Mouse (Mus musculus): ENCODE measurements around the gene Adcy5.

Gene Adcy5

DNA sequence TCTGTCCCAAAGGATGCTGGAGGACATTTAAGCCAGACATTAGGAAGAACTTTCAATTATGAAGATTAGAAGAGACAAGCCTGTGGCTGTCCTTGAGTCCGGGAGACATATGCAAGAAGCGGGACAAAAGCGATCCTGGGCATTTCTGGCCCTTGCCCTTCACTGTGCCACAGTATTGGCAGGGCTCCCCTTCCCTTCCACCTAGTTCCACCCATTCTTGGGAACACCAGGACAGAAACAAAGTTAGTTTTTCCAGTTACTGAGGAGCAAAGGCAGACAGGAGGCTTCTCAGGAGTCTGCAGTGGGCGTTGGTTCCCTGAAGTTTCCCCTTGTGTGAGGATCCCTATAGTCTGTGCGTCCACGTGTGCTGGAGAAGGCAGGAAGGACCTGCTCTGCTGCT lies 51.7 kb downstream of the Adcy5 start:
- DNase-seq (ENCODE audit: low spot score), result no peak

DNA sequence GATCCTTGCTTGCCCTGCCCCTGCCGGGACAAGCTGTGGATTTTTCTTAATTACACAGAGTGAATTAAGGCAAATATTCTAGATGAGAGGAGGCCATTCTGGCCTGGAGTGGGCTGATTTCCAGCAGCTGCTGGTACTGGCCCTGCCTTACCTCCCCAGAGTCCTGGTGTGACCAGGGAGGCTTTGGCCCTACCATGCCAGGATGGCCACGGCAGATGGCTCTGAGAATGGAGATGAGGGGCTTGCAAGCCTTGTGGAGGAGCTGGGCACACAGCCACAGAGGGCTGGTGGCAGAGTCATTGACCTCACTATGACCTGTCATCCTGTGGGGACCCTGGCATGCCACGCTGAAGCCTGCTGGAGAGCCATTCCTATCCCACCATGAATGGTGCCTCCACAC lies 54.1 kb downstream of the Adcy5 start:
- DNase-seq (ENCODE audit: low spot score), result no peak

DNA sequence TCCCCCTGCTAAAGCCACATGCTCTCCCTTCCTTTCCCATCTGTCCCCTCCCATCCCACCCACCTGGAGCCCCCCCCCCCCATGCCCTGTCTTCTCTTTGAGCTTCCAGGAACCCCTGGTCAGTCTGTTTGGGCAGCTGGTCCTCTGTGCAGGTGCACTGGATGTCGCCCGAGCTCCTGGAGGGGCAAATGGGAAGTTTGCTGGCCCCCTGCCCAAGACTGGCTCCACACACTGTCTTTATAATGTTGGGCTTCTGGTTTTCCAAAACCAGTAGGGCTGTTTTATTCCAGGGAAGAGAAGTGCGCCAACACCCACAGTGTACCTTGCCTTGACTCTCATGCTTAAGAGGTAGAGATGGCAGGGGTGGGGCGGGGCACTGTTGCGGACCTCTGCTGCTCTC lies 55.1 kb downstream of the Adcy5 start:
- DNase-seq (ENCODE audit: low spot score), result no peak

DNA sequence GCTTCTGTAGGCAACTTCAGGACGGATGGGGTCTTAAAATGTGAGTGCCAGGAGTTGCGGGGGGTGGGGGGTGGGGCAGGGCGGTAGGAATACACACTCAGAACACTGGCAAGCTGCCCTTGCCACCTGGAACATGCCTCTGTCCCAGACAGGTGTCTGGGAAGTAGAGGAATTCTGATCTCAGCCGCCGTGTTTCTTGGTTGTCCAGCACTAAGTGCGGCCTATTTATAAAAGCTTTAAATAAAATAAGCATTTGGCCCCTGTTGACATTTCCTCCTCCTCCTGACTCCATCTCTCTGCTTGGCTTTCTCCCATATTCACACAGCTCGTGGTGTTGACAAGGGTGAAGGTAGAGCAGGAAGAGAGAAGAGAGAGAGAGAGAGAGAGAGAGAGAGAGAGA lies 60.4 kb downstream of the Adcy5 start:
- no peak for DNase-seq (ENCODE audit: low spot score)

DNA sequence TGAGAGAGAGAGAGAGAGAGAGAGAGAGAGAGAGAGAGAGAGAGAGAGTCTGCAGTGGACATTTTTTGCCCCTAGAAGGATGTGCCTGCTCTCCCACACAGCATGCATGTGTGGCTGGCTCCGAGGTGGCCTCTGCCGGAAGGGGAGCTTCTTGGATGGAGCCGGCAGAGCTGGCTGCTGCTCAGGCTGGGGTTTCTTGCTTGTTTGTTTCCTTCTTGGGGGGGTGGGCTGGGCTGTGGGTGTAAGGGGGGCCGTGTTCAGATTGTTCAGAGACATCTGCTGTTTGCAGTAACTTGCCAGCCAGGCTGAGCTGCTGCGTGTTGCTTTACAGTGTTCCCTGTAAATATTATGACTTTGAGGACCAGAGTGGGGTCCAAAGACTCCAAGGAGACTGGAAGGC lies 60.8 kb downstream of the Adcy5 start:
- DNase-seq (ENCODE audit: low spot score), result no peak

DNA sequence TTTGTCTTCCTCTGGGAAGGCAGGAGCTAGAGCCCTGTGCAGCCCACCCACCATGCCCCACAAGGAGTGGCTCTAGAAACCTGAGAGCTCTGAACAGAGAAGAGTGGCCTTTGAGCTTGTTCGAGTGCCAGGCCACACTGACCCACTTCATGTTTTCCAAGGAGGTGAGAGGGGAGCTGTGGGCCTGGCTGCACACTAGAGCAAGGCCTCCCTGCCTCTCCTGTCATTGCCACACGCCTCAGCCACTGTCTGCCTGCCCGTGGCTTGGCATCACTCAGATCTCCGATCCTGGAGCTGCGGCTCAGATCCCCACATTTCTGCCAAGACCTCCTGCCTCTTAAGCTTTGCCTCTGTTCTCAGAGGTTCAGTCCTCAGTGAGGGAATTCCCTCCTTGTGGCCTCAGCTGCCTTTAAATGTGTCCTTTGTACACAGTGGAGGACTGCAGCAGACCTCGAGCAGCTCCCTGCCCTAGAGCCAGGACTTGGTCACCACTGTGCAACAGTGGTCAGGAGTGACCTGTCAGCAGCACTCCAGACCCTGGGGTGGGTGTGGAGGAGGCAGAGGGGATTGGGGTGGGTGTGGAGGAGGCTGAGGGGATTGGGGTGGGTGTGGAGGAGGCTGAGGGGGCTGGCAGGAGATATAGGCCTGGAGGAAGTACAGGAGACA lies 62.3 kb downstream of the Adcy5 start:
- no peak for DNase-seq (ENCODE audit: low spot score)

DNA sequence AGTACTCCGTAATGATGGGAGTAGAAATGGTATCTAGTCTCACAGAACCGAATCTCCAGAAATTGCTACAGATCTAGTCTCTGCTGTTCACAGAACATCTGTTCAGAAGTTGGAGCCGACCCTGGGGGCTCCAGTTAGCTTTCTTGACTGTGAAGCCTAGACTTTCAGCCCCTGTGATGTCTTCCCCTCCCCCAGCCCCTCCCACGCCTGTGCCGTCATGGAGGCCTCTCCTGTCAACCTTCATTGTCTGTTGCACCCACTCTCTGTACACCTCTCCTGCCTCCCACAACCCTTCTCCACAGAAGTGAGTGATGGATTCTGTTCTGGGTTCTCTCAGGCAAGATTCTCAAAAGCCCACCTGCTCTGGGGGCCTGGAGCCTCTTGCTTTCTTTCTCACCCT lies 65.7 kb downstream of the Adcy5 start:
- DNase-seq (ENCODE audit: low spot score), result no peak

DNA sequence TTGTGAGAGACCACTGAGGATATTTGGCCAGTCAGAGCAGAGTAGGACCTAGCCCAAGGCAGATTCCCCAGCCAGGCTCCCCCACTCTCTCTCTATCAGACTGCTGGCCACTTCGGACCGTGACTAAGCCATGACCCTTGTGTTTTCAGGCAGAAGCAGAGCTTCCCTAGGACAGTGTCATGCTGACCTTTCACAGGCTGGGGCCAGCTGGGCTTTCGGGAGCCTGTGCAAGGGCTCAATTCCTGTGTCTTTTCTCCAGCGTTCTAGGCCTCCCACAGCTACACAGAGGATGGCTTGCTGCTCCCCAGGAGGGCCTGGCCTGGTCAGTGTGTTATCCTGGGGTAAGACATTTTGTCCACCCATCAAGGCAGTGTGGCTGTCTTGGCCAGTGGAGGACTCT lies 66.9 kb downstream of the Adcy5 start:
- no peak for DNase-seq (ENCODE audit: low spot score)

DNA sequence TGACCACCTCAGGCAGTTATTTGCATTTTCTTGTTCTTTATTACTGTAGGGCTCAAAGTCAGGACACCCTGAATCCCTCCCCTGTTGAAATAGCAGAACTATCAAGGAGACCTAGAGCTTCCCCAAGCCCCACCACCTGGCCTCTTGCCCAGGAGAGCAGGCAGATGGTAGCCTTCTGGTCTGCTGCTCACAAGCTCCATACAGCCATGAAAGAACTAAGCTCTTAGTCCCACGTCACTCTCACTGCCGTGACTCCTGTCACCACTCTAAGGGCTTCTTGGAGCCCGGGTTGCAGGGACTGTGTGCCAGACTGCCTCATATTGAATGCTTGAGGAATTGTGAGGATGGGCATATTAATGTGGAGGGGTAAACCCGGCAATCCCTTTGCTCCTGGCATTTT lies 69.3 kb downstream of the Adcy5 start:
- no peak for DNase-seq (ENCODE audit: low spot score)

DNA sequence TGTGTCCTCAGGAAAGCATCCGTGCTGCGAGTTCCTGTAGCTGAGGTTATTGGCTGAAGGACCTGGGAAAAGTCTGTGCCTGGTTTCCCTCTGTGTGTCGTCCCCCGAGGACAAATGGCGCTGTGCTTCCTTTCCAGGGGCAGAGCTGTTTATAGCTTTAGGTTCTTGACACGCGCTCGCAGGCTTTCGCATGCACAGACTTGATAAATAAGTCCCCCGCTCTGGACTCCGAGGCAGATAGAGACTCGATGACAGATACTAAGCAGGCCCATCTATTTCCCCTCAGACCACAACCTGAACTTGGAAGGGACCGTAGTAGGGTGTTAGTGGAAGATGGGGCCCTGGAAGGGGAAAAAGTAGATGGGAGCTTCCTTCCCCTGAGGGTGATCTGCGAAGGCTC lies 70.0 kb downstream of the Adcy5 start:
- no peak for DNase-seq (ENCODE audit: low spot score)

DNA sequence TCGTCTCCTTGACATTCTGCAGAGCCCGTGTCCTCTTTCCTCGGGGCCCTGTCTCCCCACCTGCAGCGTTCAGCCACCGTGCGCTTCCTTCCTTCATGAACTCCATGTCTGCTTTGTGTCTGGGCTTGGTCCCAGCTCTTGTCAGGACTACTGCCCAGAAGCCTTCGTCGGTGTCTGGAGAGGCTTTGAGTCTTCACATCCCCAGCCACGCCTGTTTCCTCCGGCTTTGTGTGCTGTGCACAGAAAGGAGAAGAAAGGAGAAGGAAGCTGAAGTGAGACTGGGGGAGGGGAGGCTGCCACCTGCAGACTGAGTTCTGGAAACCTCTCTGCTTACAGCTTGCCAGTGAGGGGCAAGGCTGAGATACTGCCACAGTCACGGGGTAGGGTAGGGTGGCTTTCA lies 74.9 kb downstream of the Adcy5 start:
- DNase-seq (ENCODE audit: low spot score), result no peak

DNA sequence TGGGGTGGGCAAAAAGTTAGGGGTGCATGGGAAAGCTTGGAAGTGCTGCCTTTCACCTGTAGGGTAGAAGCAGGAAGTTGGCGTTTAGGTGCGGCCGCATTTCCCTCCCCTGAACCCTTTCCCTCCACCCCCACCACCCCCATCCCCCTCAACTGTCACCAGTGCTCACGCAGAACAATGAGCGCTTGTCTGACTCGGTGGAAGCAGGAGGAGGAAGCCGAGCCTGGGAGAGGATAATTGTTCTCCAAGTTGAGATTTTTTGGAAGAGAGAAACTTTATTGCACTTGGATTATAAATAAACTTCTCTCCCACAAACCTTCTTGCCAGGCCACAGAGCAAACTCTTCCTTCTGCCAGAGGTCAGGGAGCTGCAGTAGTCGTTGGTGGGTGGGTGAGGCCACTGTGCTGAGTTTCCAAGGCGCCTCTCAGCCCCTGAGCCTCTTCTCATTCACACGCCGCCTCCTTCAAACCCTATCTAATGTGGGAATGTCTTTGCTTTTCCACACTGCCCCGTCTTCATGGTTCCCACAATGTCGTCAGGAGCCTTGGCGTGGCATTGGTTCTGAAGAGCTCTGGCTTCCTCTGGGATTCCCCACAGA lies 77.6 kb downstream of the Adcy5 start:
- DNase-seq (ENCODE audit: low spot score), result no peak

DNA sequence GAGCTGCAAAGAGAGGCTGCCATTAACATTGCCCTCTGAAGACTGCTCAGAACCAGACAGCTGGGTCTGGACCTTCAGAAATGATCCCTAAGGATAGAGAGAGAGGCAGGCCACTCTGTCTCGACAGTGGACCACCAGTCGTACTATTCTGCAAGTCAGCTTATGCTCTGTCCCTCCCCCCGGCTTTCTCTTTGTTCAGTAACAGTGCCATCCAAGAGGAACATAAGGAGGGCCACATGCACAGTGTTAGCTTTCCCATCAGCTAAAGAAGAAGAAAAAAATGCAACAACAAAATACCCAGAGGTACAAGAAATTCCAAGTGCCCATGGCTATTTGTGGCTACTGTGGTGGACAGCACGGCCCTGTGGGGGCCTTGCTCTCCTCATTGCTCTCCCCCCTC lies 78.7 kb downstream of the Adcy5 start:
- DNase-seq (ENCODE audit: low spot score), result no peak

DNA sequence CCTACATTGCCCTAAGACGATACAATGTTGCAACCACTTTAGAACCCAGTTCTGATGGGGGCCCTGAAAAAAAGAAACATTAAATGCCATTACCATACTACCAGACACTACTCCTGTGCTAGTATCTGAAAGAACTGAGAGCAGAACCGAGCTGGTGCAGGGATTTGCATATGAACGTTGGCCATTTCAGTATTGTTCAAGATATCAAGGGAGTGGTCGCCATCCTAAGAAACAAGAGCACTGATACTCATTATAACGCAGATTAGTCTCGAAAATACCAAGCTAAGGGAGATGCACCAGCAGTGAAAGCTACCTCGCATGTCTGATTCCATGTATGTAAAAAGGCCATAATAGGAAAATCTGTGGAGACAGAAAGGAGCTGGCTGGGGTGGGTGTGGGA lies 82.4 kb downstream of the Adcy5 start:
- no peak for DNase-seq (ENCODE audit: low spot score)

DNA sequence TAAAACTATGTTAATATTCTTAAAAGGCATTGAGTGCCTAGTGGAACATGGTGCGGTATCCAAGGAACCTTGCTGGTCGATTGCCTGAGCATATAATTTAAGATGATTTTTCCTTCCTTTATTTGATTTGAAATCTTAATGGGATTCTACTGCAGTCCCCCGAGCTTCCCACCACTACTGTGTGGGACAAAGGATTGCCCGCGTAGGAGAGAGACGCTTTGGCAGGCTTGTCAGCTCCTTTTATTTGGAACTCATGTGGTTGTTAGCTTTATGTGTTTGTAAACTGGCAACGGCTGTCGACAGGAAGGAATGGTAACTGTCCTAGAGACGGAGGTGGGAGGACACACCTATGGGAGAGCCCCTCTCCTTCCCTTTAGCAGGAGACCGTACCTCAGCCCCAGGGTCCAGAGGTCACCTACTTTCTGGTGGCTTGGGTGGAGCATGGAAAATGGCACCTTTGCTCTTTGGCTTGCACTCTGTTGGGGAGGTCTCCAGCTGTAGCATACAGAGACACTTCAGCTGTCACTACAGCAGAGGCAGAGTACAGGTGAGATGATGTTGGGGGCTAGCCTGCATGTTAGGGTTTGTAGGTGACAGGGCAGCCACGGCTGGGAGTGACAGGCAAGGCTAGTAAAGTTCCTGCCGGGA lies 84.8 kb downstream of the Adcy5 start:
- no peak for DNase-seq (ENCODE audit: low spot score)

DNA sequence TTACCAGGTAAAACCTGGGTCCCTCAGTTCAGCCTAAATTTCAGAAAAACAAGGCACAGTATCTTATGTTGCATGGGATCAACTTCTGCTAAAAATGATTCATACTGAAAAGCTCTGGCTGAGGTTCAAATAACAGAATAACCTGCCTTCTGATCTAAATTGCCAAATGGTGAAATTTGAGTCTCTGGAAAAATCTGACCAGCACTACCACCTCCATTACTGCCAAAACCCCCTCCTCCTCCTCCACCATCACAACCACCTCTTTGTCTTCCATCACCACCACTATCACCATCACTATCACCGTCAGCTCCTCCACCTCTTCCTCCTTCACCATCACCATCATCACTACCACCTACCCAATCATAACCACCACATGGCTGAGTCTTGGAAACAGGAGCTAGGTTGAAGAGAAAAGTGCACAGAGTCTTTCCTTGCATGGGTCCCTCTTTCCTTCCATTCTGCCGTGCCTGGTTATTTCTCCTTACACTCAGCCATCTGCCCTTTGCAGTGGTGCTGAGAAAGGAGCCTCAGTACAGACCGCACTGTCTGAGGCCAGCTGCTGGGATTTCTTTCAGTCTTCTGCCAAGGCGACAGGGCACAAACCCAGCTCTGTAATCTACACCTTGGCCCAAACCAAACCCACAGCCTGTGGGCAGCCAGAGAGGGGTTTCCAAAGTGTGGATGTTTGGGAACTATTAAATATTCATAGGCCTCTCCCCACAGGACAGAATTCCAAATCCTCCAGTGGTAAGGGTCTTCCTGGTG lies 85.5 kb downstream of the Adcy5 start:
- no peak for DNase-seq (ENCODE audit: low spot score)

DNA sequence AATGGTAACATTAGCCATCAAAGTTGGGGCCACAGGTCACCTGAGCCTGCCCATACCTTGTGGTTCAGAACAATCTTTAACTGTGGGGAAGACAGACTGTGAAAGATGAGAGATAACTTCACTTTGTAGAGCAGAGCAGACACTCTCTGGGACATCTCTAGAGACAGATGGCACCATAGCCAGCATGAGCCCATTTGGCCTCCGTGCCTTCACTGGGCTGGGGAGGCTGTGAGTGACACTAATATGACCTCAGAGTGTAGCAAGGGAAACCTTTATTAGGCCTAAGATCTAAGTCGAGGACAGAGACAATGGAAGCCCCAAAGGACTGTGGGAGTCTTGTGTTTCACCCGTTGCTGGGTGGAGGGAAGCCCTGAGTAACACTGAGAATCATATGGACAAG lies 92.7 kb downstream of the Adcy5 start:
- DNase-seq (ENCODE audit: low spot score), result no peak

DNA sequence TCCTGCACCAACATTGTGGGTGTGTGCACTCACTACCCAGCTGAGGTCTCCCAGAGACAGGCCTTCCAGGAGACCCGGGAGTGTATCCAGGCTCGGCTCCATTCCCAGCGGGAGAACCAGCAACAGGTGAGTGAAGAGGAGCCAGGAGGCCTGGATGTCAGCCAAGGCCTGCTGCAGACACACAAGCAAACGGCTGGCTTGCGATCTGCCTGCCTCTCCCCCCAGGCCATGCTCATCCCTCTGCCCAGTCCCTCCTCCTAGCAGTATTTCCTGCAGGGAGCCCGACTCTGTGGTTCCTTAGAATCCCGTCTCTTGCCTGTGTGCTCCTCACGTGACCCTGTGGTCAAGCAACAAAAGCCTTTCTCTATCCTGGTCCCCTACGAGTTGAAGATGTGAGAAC lies 94.1 kb downstream of the Adcy5 start:
- no peak for DNase-seq (ENCODE audit: low spot score)

DNA sequence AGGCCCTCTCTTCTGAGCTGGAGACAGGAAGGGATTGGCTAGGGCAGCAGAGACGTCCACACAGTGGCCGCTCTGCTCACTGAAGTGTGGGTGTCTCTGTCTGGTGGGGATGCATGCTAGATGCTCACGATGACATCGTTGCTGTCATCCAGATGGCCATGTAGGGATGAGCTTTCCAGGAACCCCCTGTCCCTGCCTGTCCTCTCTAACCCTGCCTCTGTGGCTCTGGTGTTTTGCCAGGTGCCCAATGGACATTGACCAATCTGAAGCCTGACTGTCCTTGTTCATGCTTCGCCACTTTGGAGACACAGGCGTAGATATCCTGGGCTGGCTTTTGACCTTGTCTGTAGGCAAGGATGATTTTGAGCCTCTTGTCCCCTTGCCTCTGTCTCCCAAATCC lies 95.1 kb downstream of the Adcy5 start:
- DNase-seq (ENCODE audit: low spot score), result no peak

DNA sequence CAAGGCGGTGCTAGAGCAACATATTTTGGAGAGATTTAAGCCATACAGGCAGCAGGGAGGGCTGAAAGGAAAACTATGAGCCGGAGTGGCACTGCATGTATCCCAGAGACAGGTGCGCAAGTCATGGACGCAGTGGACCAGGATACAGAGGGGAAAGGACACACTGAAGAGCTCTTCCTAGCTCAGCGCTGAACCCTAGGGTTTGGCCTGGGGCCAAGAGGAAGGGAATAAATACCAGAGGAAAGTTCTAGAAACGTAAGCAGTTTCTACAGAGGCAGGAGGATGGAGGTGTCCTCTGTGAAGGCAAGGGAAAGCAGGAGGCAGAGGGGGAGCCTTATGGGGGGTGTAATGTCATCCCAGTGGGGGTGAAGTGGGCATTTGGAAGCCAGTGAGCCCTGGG lies 97.0 kb downstream of the Adcy5 start:
- DNase-seq (ENCODE audit: low spot score), result no peak

DNA sequence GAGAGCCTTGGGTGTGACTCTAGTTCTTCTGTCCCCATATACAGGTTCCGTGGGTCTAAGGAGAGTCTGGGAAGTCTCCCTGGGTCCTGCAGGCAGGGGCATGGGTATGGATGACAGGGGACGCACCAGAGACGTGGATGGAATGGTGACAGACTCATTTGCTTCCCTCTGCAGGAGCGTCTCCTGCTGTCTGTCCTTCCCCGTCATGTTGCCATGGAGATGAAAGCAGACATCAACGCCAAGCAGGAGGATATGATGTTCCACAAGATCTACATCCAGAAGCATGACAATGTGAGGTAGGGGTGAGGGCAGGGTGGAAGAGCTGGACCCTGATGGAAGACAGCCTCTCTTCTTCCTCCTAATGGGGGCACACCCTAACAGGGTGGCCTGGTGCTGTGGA lies 98.3 kb downstream of the Adcy5 start:
- no peak for DNase-seq (ENCODE audit: low spot score)

DNA sequence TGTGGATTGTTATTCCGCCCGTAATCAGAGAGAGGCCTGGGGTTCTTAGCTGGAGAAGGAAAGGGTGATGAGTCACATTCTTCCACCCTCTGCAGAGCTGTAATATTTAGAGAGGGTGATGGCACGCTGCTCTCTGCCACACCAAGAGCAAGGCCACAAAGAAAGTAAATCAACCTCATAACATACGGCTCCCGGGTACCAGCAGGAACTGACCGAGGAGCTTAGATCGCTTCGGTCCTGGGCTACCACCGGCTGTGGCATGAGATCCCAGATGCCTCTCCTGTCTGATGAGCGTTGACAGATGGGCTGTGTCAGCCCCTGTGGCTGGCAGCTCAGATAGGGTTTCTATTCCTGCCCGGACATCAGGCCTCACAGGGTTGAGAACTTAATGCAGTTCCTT lies 101.3 kb downstream of the Adcy5 start:
- DNase-seq (ENCODE audit: low spot score), result no peak

DNA sequence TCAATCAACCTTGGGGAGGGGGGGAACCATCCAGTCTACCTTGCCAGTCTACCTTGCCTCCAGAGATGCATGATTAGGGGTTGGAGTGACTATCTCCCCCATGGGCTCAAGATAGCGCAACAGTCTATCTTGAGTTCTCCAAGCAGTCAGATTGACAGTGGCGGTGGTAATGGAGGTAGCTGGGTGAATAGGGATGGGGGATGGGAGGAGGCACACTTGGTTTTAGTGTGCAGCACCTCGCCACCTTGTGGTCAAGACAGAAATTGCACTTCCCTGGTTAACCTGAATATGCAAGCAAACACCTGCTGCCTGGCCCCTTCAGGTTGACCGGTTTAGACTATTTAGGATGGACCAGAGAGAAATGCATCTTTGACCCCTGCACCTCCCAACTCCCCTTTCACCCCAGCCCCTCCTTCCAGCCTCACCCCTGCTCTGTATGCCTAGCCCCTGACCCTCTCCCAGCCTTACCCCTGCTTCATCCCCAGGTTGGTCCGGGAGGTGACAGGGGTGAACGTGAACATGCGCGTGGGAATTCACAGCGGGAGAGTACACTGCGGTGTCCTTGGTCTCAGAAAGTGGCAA lies 115.8 kb downstream of the Adcy5 start:
- peak; percentile 38 for DNase-seq (ENCODE audit: low spot score)
